Mouse (Mus musculus): ENCODE results near the gene Lama2.

The Lama2 gene

DNA sequence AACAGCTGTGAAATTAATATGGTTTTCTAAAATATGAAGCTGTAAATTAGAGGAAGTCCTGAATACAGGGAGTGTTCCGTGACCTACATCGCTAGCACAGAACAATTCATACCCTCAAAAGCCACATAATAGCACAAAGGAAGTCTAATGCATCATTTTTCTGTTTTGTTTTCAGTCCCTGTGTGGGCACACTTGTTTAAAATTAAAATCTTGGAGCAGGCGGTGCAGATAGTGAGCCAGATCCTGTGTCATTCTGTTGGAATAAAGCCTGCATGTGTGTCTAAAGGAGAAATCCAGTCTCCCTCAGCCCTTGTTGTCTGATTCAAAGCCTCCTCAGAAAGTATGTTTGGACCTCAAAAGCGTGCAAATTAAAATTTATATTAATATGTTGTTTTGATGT is 234.9 kb downstream of the Lama2 start:
- in situ Hi-C loops (cut with MboI, MseI): no loop called here

DNA sequence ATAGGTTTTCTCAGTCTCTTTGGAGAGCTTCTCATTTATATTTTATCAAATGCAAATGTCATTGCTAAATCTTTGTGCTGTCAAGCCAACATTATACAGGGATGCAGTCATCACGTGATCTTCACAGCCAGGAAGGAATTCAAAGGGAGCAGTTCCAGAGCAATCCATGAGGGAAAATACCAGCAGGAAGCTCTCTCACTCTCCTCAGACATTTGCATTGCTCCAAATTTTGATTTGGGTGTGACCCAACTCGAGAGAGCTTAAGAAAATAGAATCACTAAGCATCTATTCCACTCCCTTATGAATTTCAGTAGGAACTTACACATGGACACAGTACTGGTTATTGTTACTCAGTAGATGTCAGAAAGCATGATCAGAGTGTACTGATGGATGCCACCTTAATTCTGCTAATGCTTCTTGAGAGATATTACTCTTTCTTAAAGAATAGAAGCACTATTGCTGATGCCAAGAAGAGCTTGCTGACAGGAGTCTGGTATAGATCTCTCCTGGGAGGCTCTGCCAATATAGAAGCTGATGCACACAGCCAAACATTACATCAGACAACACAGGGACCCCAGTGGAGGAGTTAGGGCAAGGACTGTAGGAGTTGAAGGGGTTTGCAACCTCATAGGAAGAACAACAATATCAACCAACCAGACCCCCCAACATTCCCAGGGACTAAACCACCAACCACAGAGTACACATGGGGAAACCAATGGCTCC is 236.5 kb downstream of the Lama2 start:
- in situ Hi-C loops (cut with MboI, MseI): no loop called here

DNA sequence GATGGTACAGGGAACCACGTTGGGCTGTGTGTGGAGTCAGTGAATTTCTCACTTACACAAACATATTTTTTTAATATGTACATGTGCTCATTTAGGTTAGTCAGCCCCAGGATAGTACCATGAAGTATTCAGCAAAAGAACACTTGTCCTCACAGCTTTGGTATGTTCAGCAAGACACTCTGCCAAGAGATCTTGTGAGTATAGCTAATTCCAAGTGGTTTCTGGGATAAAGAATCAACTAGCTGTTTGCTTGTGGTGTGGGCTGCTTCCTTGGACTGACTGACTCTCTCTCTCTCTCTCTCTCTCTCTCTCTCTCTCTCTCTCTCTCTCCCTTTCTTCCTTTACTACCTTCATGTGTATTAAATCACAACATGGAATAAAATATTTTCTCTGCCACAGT is 241.3 kb downstream of the Lama2 start:
- in situ Hi-C loops (cut with MboI, MseI): no loop called here

DNA sequence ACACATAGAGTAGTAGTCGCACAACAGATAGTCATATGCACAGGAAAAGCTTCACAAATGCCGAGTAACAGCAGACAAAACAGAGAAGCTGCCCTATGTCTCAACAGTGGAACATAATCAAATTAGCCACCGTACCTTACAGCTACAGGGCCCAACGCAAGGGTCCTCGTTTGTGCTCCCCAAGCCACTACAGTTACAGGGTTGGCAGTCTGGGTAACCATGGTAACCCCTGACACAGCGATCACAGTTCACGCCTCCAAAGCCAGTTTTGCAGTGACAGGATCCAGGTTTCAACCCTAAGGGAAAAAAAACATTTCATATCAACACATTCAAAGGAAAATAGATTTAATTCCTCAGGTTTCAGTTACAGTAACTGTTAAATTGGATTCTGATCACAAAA is 275.3 kb downstream of the Lama2 start:
- in situ Hi-C loops (cut with MboI, MseI): loop anchor here (10.0 kb wide), 1 partner anchor 929 kb away; no protein-coding TSS in a partner anchor

DNA sequence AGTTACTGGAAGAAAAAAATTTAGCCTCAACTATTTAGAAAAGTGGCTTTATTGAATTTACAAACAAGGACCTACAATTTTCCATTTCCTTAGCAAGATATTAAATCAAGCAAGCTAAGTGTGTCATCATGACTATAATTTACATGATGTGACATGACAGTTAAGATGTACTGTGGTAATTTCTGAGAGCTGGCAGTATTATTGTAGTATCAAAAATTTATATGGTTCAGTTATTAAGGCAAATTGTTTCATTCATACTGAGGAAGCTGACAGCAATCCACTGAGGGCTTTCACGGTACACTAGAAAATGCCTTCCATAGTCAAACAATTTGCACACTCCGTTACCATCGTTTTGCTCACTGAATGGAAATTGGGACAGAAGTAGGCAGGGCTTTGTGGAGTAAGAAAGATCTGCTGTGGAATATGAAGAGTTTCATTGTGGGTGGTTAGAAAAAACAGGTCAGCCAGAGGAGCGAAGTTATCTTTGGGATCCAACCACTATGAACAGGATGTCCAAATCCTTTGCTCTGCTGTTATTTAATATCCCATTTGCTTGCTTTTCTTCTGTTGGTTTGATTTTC is 297.1 kb downstream of the Lama2 start:
- in situ Hi-C loops (cut with MboI, MseI): no loop called here

DNA sequence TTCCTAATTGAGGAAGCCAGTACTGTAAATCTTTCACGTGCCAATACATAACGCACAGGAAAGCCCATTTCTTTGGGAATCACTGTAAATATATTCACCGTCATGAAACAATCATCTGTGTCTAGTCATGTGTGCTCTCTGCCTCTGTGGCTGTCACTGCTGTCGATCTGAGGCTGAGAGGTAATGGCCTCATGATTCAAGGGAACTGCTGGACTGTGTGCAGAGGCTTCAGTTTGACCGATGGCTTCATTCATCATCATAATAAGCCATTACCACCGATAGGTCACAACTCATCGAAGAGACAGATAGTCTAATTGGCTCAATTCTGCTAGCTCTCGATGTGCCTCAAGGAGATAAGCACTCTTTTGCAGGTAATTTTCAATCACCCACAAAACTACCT is 312.1 kb downstream of the Lama2 start:
- in situ Hi-C loops (cut with MboI, MseI): no loop called here

DNA sequence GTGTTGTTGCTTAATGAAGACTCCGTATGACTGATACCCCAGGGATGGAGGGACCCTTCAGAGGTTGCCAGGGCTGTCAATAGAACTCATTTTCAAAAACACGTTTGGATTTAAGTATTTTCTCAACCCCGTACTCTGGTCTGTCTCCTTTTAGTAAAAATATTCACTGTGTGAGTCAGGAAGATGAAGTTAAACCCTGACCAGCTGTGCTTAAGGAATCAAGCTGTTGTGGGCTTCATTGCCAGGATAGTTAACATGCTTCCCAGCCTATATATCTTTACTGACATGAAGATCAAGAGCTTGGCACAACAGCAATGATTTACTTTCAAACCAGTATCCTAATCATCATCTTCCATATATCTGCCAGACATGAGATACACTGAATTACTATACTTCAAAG is 314.3 kb downstream of the Lama2 start:
- in situ Hi-C loops (cut with MboI, MseI): no loop called here

DNA sequence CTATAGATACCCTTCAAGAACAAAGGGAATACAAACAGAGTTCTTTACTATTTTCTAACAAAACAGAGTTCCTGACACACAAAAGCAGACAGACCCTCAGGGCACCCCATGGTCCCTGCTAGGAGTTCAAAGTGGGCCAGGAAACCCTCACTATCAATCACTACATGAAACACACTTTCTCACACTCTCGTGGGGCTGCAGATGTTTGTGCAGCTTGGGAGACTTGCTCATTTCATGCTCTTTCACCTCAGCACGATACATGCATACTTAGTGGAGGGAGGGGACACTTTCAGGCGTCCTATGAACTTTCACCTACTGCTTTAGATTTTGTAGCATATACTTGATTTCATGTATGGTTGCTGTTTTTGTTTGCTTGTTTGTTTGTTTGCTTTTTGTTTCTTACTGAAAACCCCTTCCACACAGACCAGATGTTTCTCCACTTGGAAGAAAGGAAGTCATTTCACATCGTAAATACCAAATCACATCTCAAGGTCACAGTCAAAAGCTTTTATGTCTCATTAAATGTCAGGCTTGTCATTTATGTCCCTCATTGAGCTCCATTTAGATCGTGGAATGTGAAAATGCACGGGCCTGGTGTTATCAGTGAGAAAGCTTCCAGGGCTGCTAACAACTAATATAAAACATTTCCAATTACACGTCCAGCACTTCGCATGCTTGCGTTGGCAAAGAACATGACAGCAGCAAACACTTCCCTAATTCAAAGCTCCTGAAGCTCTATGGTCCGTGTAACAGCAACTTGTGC is 334.3 kb downstream of the Lama2 start:
- in situ Hi-C loops (cut with MboI, MseI): no loop called here

DNA sequence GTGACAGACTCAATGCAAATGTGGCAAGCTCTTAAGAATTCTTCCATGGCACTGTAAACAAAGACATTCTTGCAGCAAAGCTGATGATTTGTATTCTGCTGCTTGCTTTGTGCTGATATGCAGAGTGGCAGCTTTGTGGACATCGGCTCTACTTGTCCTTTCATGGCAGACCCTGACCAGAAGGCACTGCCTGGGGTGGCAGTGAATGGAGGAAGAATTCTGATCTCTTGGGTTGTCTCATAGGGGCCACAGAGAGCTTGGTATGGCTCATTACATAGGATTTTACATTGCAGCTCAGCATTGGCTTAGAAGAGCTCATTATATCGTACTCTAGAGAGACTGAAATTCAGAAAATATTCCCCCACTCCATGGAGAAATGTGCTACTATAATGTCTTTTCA is 352.1 kb downstream of the Lama2 start:
- in situ Hi-C loops (cut with MboI, MseI): no loop called here

DNA sequence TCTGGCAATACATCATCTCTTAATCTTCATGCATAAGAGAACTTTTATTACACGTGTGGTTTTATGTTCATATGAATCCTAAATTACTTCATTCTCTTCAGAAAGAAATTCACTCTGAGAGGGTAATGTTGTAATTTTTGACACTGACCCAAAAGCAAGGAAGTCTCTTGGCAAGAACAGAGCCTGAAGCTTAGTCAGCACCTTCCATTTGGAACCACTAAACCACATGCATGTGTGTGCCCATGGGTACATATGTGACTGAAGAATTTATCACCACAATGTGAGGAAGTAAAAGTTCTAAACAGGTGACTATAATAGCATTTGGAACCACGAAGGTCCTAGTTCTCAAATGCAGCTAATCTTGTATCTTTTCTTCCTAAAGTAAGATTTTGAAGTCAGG is 353.7 kb downstream of the Lama2 start:
- in situ Hi-C loops (cut with MboI, MseI): no loop called here

DNA sequence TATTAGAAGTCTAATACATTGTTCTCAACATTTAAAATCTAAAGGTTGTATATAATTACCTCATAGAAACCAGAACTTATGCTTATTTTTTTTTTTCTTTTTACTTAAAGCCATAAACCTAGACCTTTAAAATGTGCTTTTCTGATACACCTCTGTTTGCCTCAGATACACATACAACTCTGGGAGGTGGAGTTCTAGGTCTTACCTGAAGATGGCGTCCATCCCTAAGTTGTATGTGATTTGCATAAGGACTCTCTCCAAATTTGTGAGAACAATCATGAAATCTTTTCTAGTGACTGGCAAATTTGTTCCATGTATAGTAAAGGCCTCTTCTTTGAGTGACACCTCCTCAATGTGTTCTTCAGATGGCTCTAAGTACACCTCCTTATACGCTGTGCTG is 354.8 kb downstream of the Lama2 start:
- in situ Hi-C loops (cut with MboI, MseI): no loop called here

DNA sequence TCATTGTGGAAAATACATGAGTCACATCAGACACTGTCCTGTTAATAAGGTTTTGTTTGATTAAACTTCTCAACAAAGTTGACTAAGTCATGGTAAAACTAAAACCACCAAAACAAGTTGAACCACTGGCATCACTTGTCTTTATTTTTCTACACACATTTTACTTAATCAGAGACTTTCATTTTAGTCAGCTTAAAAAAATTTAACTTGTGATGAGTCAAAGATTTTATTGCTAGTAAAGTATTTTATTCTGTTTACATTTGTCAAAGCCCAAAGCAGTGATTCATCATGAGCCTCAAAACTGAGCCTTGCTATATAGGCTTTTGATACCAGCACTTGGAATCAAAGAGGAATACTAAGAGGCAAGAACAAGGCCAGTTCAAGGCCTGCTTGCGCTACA is 369.8 kb downstream of the Lama2 start:
- in situ Hi-C loops (cut with MboI, MseI): loop anchor here (5.0 kb wide), 1 partner anchor 107 kb away; no protein-coding TSS in a partner anchor

DNA sequence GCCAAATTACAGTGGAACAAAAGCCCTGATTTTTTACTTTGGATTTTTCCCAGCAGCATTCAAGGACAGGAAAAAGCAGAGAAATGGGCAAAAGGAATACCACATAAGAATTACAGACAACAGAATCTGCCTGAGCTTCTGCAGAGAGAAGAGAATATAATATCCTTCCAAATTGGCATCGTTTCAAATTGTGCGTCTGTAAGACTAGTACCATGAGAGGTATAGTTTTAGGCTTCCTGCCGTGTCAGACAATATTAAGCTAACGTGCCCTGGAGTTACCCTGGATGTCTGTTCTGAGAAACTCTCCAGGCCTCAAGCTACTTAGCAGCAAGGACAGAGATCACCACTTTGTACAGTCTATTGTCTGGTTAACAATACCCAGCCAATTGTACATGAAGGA is 384.8 kb downstream of the Lama2 start:
- in situ Hi-C loops (cut with MboI, MseI): no loop called here

DNA sequence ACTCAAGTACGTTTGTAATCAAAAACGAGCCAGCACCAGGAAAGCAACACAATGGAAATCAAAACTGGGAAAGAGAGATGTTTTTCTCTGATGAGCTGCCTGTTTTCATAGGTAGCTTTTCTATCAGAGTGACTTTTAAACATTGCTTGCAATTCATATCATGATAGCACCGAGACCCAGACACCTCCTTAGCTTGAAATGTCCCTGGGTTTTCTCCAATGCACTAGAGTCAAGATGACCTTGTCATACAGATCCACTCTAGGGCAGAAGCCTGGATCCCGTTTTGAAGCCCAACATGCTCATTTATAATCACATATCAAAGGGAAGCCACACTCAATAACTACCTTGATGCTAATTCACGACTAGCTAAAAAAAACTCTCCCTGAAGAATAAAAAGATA is 386.0 kb downstream of the Lama2 start:
- in situ Hi-C loops (cut with MboI, MseI): no loop called here

DNA sequence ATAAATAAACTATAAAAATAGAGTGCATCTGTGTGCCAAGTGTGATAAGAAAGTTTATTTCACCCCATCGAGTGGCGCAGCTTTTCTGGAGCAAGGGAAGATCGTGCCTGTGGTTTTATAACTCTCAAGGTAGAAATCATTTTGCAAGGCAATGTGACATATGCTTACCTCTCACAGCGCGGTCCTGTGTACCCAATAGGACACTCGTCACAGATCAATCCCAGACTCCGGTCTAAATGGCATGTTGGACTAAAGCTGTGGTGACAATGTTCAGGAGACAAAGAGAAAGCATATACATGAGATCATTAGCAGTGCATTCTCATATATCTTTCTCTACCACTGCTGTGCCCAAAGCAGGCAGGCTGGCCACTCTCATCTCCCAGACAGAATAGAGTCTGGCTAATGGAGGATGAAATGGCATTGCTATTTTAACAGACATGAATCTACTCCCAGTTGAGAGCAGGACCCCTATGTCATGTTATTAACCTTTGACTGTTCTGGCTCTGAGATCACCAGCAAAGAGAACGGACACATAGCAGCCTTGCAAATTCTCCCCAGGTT is 395.7 kb downstream of the Lama2 start:
- in situ Hi-C loops (cut with MboI, MseI): no loop called here

DNA sequence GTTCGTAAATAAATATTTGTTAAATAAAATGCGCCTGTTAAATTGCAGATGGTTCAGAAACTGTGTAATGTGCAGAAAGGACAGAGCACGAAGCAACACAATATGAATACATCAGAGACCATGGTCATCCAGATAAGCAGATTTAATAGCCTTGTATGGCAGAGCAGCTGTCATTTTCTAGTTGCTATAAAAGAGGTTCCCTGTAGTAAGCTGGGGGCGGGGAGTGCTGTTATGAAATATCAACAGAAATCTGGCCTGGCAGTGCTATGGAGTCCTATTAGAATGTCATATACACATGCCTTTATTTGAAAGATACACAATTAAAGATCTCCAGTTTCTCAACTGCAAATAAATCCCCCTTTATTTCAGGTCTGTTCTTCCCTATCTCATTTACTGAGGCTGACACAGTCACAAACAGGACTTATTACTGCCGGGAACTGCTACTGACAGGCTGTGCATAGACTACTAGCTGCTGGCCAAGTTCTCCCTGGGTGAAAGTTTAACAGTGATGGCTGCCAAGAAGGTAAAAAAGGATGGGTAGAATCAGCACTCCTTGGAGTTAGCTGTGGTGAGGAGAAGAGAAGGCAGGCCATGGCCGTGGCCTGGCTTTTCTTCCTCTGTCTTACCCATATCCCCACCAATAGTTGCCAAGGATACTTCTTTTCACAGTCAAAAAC is 396.8 kb downstream of the Lama2 start:
- in situ Hi-C loops (cut with MboI, MseI): no loop called here

DNA sequence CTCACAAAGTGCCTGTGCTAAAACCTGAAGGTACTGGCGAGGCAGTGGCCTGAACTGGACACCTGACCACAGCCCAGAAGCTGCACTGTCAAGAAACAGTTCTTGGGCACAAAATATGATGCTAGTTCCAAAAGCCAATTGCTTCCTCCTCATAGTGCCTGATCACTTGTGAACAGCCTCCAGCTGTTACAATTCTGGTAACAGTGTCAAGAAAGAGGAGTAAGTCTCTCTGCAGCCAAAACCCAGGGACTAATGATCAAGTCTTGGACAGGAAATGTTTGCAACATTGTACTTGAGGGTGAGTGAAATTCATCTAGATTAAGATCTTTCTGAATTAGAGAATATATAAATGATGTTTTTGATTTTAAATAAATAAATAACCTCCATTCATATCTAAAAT is 399.9 kb downstream of the Lama2 start:
- in situ Hi-C loops (cut with MboI, MseI): no loop called here

DNA sequence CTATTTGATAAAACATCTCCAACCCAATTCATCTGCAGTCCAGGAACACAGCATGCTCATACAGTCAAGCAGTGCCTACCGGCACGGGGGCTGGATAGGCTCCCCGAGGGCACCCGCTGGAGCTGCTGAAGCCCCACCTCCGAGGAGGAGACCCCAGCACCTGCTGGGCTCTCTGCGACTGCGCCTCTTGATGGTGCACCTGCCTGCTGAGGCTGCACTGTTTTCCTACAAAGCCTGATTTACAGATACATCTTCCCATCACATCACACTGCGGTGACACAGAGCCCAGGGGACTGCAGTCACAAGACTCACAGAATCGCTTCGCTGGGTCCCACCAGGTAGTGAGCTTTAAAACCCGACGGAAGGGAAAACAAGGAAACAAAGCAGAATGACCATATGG is 412.2 kb downstream of the Lama2 start:
- in situ Hi-C loops (cut with MboI, MseI): no loop called here

DNA sequence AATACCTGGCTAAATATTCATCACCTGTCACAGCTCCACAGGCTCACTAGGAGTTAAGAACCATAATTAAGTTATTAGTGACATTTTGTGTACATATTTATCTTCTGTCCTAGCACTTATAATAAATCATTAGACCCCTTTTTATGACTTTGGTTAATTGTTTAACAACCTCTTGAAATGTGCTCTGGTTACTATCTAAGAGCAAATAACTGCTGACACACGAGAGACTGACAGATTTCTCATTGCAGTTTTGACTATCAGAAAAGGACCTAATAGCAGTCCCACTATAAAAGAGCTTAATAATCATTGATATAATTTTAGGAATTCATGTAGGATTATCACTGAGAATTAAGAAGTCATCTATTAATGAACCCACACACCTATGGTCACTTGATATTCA is 421.1 kb downstream of the Lama2 start:
- in situ Hi-C loops (cut with MboI, MseI): no loop called here

DNA sequence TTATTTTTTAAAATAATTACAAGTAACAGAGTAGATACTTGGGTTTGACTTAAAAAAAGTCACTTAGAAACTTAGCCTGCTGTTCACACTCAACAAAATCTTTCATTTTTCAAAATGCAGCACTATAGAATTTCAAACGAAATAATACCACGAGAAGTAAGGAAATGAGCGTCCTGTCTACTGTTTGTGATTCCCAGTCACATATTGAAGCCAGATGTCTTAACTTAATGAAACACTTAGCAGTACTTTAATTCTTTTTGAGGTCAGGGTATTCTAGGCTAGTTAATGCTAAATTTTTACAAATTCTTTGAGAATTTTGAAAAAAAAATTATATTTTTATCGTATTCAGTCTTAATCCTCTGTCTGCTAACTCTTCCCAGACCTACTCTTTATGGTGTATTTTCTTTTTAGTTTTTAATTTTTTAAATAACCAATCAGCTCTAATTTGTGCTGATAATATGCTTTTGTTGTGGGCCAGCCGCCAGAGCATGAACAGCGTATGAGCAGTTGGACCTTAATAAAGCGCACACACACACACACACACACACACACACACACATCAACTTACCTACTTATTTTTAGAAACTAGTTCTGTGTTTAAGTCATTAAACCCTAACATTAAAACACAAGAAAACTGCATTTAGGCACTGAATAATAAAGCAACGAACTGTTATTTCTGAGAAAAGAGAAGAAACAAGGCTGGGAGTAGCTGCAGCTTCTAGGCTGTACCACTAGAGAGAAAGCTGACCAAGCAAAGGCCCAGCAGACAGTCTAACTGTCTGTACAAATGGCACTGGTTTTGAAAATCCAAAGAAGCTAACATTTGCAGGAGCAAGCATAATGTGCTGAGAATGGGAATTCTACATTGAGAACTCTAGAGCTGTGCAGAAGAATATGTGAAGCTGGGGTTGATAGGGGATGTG is 425.3 kb downstream of the Lama2 start:
- in situ Hi-C loops (cut with MboI, MseI): no loop called here
